Mouse (Mus musculus): ENCODE results near the gene Zfp362.

DNA sequence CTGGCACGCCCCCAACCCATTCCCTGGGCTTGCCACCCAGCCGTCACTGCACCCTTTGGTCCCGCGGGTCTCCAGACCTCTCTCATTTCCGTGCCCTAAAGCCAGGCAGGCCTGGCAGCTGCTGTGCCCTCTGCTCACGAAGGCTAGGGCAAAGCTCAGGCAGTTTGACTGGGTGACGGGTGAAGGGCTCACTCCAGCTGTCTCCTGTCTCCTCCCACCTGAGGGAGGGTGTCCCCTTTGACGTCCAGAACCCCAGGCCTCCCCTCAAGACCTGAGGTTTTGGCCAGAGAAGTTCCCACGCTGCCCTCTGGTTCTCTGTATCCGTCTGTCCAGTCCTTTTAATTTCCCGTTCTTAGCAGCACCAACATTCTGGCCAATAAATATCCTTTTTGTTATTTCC, 32.0 kb downstream of the Zfp362 start:
- no peak for TF ChIP-seq CTCF (conservative IDR thresholded peaks at IDR 0.05; ENCODE audit: low read length)
- TF ChIP-seq POU5F1 (IDR thresholded peaks at IDR 0.05; ENCODE audit: borderline replicate concordance, low read length) = no peak

Measured in E14TG2a.4 (cell line).